Mouse (Mus musculus) kidney, embryonic 16.5 days (tissue): ENCODE measurements around the gene Inpp5k. TPM values are rescaled to one million over a fixed set of nuclear protein-coding genes. Genes with fewer than 3 reads are reported as not detected.

Experiments used
- ATAC-seq: fragments of 200-750 bp; cut with Nextera tagmentation; 2 replicates; pipeline ENCODE4 v1.8.0; 2017; ENCODE audit warnings: moderate TSS enrichment; ENCODE audit not compliant: low FRiP score, low TSS enrichment
- H3K27ac ChIP-seq: fragments of 300-500 bp; sonication (generic); 2 replicates; pipeline ENCODE4 v1.5.1; 2014; ENCODE audit warnings: low read length
- H3K27me3 ChIP-seq: fragments of 300-500 bp; sonication (generic); 2 replicates; pipeline ENCODE4 v1.6.1; 2014; ENCODE audit warnings: low read length, control low read depth, mixed read lengths; ENCODE audit not compliant: insufficient read depth
- H3K36me3 ChIP-seq: fragments of 300-500 bp; sonication (generic); 2 replicates; pipeline ENCODE4 v1.6.1; 2014; ENCODE audit warnings: low read length, control low read depth, mixed read lengths; ENCODE audit not compliant: insufficient read depth
- H3K4me1 ChIP-seq: fragments of 300-500 bp; sonication (generic); 2 replicates; pipeline ENCODE4 v1.6.1; 2014; ENCODE audit warnings: low read length, control low read depth, mixed read lengths; ENCODE audit not compliant: insufficient read depth
- H3K4me2 ChIP-seq: fragments of 300-500 bp; sonication (generic); replicated peaks from 2 replicates; pipeline ENCODE4 v1.6.1; 2014; ENCODE audit warnings: low read depth, low read length
- H3K4me3 ChIP-seq: fragments of 300-500 bp; sonication (generic); 2 replicates; pipeline ENCODE4 v1.5.1; 2014; ENCODE audit warnings: mild to moderate bottlenecking, low read length
- H3K9ac ChIP-seq: fragments of 300-500 bp; sonication (generic); replicated peaks from 2 replicates; pipeline ENCODE4 v1.6.1; 2014; ENCODE audit warnings: low read length
- H3K9me3 ChIP-seq: fragments of 300-500 bp; sonication (generic); 2 replicates; pipeline ENCODE4 v1.6.1; 2016; ENCODE audit warnings: low read length, control low read depth
- WGBS: fragments of 180-500 bp; shearing (Covaris S2); extraction: QIAGEN DNeasy Blood & Tissue Kit; methylation state at CpG from one replicate; pipeline ENCODE4 v1.1.7; 2014; 5-methylcytosine and 5-hydroxymethylcytosine counted together
- polyA plus RNA-seq: library from polyadenylated mRNA; unstranded; fragments of >200 nt; fragmentation: Nextera tagmentation; extraction: Ambion mirVana; gene quantifications from 2 replicates; pipeline ENCODE4 v1.2.1, GENCODE M21; 2015

Gene Inpp5k
- polyA plus RNA-seq, 1 experiment from 2014 or later = 33.2 TPM

DNA sequence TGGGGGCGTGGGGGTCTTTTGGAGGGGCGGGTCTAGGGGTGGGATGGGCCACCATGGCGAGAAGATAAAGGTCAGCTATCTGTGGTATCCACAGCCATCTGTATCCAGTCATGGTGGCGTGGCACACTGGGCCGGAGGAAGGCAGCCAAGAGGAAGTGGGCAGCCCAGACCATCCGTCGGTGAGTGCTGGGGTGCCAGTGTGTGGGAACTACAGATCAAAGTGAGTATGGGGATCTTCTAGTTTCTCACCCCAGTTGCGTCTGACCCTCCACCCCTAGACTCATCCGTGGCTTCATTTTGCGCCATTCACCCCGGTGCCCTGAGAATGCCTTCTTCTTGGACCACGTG lies 39.0 kb downstream of the Inpp5k start:
- 92% methylated on average over 12 of the region's 12 CpGs for WGBS
- no peak overlapping the region for H3K4me3 ChIP-seq
- no peak overlapping the region for H3K4me2 ChIP-seq
- no peak overlapping the region for H3K27ac ChIP-seq
- ATAC-seq = no peak
- H3K27me3 ChIP-seq = no peaks in the 10 kb centered on the region
- peaks cover 62% of the 10 kb centered on the region for H3K36me3 ChIP-seq
- H3K4me1 ChIP-seq = no peaks in the 10 kb centered on the region
- H3K9ac ChIP-seq = no peak overlapping the region
- H3K9me3 ChIP-seq = no peaks in the 10 kb centered on the region

DNA sequence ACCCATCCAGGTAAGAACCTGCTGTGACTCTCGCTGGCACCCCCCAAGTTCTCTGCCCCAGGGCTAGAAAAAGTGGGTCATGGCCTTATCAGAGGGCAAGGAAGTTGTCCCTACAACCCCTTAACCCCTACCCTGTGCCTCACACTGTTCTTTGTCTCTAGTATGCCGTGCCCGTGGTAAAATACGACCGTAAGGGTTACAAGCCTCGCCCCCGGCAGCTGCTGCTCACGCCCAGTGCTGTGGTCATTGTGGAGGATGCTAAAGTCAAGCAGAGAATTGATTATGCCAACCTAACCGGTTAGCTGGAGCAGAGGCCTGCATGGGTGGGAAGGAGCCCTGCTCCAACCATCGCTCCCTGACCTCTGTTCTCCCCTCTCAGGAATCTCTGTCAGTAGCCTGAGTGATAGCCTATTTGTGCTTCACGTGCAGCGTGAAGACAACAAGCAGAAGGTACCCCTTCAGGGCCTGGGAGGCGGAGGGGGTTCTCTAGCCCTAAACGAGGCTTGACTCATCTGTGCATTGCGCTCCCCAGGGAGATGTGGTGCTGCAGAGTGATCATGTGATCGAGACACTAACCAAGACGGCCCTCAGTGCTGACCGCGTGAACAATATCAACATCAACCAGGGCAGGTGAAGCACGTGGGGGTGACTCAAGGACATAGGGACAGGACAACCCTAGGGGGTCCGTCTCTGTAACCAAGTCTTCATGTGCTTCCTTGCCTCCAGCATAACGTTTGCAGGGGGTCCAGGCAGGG lies 40.8 kb downstream of the Inpp5k start:
- Histone ChIP-seq H3K36me3 (peaks cover 46% of the 10 kb centered on the region), H3K9ac (no peak overlapping the region), H3K27me3 (no peaks in the 10 kb centered on the region), H3K4me3 (no peak overlapping the region), H3K9me3 (no peaks in the 10 kb centered on the region), H3K4me2 (no peak overlapping the region), H3K4me1 (no peaks in the 10 kb centered on the region), H3K27ac (no peak overlapping the region)
- WGBS = 70% methylated on average over 22 of the region's 22 CpGs
- ATAC-seq = no peak

DNA sequence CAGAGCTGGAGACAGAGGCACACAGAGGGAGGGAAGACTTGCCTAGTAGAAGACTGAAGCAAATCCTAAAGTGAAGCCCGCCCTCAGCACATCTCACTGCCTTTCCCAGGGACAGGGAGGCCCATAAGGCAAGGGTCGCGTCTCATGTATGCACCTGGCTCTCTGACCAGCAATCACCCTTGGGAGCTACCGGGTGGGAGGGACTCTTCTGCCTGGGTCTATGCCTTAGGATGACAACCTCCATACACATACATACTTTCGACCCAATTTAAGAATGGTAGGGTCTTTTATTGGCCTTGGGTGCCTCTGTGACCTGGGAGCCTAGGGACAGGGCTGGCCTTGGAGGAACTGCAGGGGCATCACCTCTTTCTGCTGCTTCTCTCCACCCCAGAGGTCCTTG lies 42.6 kb downstream of the Inpp5k start:
- no peaks in the 10 kb centered on the region for H3K27me3 ChIP-seq
- H3K4me2 ChIP-seq = no peak overlapping the region
- 90% methylated on average over 5 of the region's 5 CpGs for WGBS
- H3K9me3 ChIP-seq = no peaks in the 10 kb centered on the region
- no peak for ATAC-seq
- no peak overlapping the region for H3K9ac ChIP-seq
- no peak overlapping the region for H3K27ac ChIP-seq
- H3K4me1 ChIP-seq = peaks cover 2% of the 10 kb centered on the region; the same call in 1 of the 2 replicates
- no peak overlapping the region for H3K4me3 ChIP-seq
- H3K36me3 ChIP-seq = peaks cover 40% of the 10 kb centered on the region

DNA sequence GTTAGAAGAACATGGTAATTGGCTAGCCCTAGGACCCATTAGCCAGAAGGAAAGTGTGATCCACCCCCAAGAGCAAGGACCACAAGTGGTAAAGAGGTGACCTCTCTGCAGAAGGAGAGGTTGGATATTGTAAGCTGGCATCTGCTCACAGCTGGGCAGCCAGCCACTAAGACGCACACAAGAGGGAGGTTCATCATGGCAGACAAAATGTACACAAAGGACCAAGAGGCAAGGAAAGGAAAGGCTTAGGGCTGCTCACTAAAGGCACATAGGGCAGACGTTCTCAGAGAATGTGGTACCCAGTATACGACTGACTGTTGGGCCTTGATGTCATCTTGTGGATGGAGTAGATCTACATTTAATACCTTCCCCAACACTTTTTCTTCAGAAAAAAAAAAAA lies 44.1 kb downstream of the Inpp5k start:
- Histone ChIP-seq H3K27me3 (no peaks in the 10 kb centered on the region), H3K27ac (no peak overlapping the region), H3K4me3 (no peak overlapping the region), H3K9me3 (no peaks in the 10 kb centered on the region), H3K4me2 (no peak overlapping the region), H3K9ac (no peak overlapping the region), H3K4me1 (peaks cover 4% of the 10 kb centered on the region; the same call in 1 of the 2 replicates), H3K36me3 (peaks cover 27% of the 10 kb centered on the region)
- no peak for ATAC-seq
- WGBS = 82% methylated on average over 3 of the region's 3 CpGs

DNA sequence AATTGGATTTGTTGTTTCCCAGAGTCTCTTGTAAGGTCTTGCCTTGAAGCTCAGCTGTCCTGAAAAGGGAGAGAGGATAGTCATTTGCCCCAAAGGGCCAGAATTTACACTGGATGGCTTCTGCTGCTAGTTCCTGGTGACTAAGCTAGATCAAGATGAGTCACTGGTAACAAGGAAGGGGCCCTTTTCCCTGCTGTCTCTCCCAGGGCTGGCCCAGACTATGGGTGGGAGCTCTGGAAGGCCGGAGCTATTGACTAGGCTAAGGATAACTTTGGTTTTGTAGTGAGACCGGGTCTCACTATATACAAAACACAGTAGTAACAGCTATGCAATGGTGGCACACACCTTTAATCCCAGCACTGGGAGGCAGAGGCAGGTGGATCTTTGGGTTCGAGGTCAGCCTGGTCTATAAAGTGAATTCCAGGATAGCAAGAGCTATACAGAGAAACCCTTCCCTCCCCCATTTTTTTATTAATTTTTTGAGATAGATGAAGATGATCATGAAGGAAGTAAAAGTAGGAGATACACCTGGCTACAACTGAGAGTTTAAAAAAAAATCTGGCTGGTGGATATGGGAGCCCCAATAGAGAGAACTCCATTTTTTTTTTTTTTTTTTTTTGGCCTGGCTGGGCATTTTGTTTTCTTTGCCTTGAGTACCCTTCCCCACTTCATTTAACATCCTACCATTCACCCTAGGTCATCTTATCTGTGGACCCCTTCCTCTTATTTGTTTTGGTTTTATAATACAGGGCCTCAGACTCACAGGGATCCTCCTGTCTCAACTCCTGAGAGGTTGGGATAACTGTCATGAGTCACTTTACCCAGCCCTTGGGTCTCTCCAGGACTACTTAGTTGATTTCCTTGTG lies 47.3 kb downstream of the Inpp5k start:
- Histone ChIP-seq H3K4me2 (peak overlapping the region; percentile 71), H3K27me3 (no peaks in the 10 kb centered on the region), H3K9me3 (no peaks in the 10 kb centered on the region), H3K36me3 (peaks cover 2% of the 10 kb centered on the region; the same call in 1 of the 2 replicates), H3K4me3 (peak overlapping the region; percentile 100), H3K9ac (peak overlapping the region; percentile 54), H3K4me1 (peaks cover 21% of the 10 kb centered on the region), H3K27ac (0 out of 2 replicates have a peak overlapping the region, but pooled peaks have one; percentile 43)
- WGBS = 90% methylated on average over 3 of the region's 3 CpGs
- no peak; the same call in 1 of the 2 replicates for ATAC-seq

DNA sequence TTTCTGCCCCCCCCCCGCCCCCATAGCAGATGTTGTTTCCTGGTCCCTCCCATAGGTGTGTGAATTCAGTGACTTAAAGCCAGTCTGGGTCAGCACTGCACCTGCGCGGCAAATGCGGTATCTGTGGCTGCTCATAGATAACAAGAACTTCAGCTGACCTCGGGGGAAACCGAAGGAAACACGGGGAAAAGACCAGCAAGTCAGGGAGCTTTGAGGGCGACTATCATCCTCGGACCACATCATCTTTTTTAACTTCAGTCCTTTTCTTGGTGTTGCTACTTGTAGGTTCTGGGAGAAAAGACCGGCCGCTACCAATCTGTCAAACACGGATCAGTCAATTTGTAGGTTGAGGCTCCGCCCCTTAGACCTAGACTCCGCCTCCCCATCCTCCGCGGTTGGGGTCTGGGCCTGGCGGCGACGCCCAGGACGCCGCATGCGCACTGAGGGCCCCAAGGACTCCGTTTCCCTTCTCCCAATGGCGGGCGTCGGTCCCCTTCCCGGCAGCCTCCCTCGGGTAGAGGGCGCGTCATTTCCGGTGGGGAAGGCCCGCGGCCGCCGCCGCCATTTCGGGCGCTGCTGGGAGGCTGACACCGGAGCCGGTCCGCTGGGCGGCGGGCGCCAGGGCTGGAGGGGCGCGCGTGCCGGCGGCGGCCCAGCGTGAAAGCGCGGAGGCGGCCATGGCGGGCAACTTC lies 48.1 kb downstream of the Inpp5k start, which contains the start of gene Crk:
Crk (plus strand) TSS at position 513 of the 692 bp plus-strand sequence.
- Histone ChIP-seq H3K4me3 (peak within 1 kb of the TSS; percentile 100), H3K4me2 (peak within 1 kb of the TSS; percentile 79), H3K9me3 (no peaks in the 10 kb centered on the region), H3K4me1 (peaks cover 21% of the 10 kb centered on the region), H3K9ac (peak within 1 kb of the TSS; percentile 98), H3K36me3 (peaks cover 9% of the 10 kb centered on the region), H3K27ac (peak within 1 kb of the TSS; percentile 98), H3K27me3 (no peaks in the 10 kb centered on the region)
- under 1% methylated on average over 55 of the region's 55 CpGs for WGBS
- peak; percentile 97 for ATAC-seq

DNA sequence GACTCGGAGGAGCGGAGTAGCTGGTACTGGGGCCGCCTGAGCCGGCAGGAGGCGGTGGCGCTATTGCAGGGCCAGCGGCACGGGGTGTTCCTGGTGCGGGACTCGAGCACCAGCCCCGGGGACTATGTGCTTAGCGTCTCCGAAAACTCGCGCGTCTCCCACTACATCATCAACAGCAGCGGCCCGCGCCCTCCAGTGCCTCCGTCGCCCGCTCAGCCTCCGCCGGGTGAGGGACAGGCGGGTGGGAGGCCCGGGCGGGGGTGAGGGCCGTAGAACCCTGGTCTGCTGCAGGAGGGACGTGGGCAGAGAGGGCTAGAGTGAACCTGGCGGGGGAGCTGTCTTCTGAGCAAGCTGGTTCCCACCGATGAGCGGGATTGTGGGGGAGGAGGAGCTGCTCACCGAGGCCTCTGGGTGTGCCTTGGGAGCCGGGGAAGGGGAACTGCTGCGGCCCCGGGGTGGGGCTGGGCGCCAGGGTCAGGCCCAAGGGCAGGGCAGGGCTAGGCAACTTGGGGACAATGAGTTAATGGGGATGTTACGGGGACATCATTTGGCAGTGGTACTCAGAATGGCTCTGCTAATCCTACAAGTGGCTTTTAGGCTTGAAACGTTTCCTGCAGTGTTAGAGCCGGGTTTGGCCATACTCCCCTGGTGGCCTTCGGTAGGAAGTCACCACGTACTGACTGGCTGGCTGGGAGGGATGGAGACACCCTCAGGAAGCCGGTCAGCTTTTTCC lies 48.8 kb downstream of the Inpp5k start:
- Histone ChIP-seq H3K4me1 (peaks cover 21% of the 10 kb centered on the region), H3K36me3 (peaks cover 13% of the 10 kb centered on the region), H3K9ac (peak overlapping the region; percentile 98), H3K4me2 (peak overlapping the region; percentile 79), H3K27ac (peak overlapping the region; percentile 98), H3K9me3 (no peaks in the 10 kb centered on the region), H3K27me3 (no peaks in the 10 kb centered on the region), H3K4me3 (peak overlapping the region; percentile 100)
- peak; percentile 82 for ATAC-seq
- WGBS = 0% methylated on average over 43 of the region's 43 CpGs

DNA sequence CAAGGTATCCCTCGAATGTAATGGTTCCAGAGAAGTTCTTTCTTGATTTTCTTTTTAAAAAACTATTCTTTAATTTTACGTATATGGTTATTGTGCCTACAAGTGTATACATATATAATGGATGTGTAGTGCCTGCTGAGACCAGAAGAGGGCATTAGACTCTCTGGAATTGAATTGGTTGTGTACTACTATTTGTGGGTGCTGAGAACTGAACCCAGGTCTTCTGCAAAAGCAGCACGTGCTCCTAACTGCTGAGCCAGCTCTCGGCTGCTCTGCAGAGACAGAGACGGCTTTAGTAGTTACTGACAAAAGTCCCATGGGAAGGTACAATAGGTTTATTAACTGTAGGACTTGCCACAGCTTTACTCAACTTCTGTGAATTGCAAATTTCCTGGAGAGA lies 53.7 kb downstream of the Inpp5k start:
- 89% methylated on average over 5 of the region's 5 CpGs for WGBS
- Histone ChIP-seq H3K9me3 (no peaks in the 10 kb centered on the region), H3K4me2 (no peak overlapping the region), H3K27ac (no peak overlapping the region), H3K9ac (no peak overlapping the region), H3K36me3 (peaks cover 18% of the 10 kb centered on the region), H3K4me3 (no peak overlapping the region), H3K4me1 (peaks cover 24% of the 10 kb centered on the region), H3K27me3 (no peaks in the 10 kb centered on the region)
- no peak for ATAC-seq

DNA sequence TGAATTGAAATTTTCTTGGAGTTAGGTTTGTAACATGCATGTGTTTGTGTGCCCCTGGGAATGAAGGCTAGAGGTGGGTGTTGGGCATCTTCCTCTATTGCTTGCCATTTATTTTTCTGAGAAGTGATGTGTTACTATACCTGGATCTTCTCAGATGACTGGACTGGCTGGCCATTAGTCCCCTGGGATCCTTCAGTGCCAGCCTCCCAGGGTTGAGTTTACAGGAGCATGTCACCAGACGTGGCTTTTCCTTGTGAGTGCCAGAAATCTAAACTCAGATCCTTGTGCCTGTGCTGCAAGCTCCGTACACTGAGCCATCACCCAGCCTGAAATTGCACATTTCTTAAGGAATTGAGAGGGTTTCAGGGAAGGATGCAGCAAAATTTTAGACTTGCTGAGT lies 54.2 kb downstream of the Inpp5k start:
- no peaks in the 10 kb centered on the region for H3K9me3 ChIP-seq
- peaks cover 24% of the 10 kb centered on the region for H3K4me1 ChIP-seq
- no peak overlapping the region for H3K4me2 ChIP-seq
- no peak overlapping the region for H3K27ac ChIP-seq
- no peak for ATAC-seq
- peaks cover 18% of the 10 kb centered on the region for H3K36me3 ChIP-seq
- no peak overlapping the region for H3K9ac ChIP-seq
- no peak overlapping the region for H3K4me3 ChIP-seq
- WGBS = 70% methylated on average over 2 of the region's 2 CpGs
- no peaks in the 10 kb centered on the region for H3K27me3 ChIP-seq
